Mouse (Mus musculus): ENCODE measurements at regions not wholly inside any gene's neighbourhood (a gene's known extent, or its start where the extent isn't known, plus 50 kb on each side); places are given as distances from the start of the nearest gene placed in this dataset.

DNA sequence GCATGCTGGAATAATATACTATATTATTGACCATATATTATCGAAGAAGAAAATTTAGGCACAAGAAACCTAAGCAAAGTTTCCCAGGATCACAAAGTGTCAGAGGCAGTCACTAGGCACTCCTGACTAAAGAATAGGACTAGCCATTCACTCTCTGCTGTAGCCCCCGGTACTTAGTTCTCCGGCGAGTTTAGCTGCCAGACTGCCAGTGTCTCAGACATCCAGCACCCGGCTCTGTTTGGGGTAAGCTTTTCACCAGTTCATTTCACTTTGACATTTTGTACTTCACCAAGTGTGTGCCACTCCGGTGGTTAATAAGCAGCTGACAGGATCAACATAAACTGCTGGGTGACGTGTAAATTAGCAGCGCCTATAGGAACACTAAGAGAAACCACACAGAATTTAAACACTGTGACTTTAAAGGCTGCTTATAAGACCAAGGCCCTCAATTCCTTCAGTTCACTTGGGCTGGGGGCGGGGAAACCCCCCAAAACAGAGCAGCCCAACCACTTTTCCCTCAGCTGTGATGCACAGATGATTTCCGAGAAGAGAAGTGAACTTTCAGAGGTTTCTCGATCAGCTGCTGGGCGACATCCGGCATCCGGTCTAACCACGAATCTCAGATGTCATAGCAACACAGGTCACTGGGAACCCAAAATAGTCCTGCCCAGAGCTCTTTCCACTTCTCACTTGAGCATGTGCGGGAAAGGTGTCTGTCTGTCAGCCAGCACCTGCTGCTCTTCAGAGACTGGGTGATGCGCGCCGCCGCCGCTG is 234.3 kb downstream of the Gm5426 start:
- no peak for DNase-seq (ENCODE audit: extremely low read depth, low read depth, low spot score)

DNA sequence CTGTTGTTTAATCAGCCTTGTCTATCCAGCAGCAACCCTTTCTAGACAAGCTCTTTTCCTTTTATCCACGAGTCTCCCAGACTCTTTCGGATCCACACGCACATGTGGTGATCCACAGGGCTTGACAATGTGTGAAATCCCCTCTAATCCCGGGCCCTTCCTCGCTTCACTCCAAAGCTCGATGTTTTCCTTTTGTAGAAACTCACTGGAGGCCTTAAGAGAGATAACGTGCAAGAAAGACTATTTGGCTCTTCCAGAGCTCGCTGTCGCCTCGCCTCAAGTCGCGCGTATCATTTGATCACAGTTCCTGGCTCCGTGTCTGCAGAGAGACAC is 234.9 kb downstream of the Gm5426 start:
- no peak for DNase-seq (ENCODE audit: extremely low read depth, low read depth, low spot score)

DNA sequence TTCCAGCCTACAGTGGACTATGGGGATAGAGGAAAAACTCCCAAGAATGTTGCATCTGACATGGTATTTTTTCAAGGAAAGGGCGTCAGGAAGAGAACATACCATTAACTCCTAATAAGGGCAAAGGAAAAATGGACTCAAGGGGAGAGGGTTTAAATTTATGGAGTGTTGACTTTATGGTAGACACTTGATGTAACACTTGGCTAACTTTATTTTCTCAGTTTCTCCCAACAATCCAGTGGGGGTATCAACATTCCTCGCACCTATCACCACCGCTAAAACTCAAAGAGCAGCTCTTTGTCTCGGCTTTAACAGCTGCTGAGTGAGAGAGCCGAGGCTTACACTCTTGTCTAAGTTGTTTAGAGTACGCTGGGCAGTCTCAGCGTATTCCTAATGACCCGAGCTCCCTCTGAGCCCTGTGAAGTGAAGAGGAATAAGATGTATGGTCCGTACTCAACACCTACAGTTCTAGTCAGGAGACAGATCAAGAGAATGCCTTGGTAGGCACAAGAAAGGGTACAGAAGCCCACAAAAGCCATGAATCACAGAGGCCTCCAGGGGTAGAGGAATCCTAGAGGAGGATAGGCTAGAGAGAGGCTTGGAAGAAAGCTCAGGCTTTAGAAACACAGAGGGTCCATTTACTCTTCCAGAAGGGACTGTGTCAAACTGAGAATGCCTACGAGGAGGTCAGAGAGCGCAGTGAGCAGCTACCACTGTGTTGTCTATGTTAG is 236.4 kb downstream of the Gm5426 start:
- no peak for DNase-seq (ENCODE audit: extremely low read depth, low read depth, low spot score)

DNA sequence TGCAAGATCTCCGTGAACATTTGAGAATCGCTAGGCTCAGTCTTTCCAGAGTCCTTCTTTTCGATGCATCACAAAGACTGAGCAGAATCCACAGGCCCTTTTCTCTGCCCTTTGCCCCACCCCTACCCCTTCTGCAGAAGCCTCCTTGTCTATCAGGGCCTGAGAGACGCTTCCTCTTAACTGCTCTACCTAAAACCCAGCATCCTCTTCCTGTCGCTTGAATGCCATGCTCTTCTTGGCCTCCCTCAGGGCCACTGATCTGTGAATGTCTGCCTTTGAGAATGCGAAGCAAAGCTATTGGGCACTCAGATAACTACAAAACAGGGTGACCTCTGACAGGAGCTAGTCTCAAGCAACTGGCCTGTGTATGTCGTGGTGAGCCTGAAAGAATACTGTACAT is 237.1 kb downstream of the Gm5426 start:
- DNase-seq (ENCODE audit: extremely low read depth, low read depth, low spot score): no peak

DNA sequence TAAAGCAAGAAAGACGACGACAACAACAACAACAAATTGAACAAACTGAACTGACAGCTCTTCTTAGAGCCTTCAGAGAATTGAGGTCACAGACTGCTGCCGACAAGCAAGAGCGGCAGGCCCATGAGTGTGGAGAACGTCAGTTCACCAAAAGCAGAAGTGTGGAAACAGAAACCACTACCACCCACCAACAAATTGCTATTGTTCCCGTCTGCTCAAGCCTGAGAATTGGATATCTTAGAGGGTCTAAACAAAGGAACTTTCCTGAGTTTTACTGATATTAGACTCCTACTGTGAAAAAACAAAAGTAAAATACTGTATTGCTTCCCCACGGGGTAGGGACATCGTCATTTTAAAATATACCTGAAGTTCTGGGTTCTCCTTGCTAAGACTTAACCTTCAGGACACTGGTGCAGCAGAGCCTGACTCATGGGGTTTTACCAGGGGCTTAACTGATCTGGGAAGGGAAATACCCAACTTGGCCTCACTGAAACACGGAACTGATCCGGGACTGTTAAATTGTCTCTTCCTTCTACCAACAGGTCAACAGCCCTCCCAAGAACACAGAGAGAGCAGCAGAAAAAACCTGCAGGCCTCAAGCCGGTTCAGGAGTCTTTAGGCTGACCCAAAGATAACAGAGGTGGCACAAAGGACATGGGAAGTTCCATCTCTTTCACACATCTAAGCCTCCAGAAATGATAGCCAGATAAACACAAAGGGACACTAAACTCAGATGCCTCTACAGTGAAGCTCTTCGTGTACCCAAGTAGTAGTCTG is 238.1 kb downstream of the Gm5426 start:
- DNase-seq (ENCODE audit: extremely low read depth, low read depth, low spot score): no peak

DNA sequence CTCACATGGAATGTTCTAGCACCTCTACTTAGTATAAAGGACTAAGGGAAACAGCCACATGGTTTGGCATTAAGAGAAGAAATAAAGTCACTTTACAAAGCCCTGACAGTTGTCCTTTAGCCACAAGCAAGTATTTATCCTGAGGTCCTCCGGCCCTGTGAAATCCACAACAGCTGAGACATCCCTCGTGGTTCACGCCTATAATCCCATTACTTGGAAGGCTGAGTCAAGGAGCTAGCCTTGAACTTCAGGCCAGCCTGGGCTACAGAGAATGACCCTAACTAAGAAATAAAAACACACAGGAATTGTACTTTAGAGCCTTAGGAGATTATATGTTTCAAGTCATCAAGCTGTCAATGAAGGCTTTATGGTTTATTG is 238.7 kb downstream of the Gm5426 start:
- no peak for DNase-seq (ENCODE audit: extremely low read depth, low read depth, low spot score)

DNA sequence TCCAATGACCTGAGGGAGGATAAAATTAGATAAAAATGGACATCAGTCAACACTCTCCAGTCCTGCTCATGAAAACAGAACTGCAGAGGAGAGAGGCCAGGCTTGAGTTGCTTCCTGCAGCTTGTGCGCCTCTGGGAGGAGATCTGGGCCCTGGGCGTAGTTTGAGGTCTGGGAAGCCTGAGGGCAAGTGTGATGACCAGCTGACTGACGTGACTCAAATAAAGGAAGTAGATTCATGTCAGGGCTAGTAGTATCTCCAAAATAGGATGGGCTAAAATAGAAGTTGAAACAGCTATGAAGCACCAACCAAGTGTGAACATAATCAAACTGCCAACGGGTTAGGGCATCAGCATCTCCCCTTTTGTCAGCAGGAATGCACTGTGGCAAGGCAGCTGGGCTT is 239.3 kb upstream of the Btg1 start:
- no peak for DNase-seq (ENCODE audit: extremely low read depth, low read depth, low spot score)

DNA sequence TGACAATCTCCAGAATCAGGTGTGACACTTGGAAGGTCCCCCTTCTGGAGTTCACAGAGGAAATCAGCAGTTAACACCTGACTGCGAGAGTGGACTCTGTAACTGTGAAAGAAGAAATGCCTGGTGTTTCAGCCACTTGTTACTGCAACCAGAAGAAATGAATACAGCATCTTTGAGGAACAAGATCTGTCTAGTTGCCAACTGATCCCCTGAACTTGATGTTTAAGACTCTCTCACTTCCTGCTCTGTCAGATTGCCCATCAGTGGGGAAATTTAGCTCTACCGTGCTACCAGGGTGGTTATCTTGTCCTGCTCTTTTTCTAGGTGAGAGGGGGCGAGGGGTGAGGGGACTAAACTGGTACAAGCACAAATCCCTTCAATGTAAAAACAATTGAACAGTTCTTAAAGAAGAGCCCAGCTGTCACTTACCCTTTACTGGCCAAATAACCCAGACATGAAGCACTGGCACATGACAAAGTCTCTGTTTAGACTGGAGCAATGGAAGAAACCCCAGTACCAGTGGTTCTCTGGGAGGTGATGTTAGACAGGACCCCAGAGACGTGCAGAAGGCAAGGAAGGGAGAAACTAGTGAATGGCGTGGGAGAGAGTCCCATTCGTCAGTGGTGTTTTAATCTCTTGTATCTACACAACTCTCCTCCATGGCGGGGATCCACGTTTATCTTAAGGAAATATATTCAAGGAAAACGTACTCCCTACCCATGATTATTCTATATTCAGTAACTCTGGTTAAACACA is 237.6 kb upstream of the Btg1 start:
- DNase-seq (ENCODE audit: extremely low read depth, low read depth, low spot score): no peak

DNA sequence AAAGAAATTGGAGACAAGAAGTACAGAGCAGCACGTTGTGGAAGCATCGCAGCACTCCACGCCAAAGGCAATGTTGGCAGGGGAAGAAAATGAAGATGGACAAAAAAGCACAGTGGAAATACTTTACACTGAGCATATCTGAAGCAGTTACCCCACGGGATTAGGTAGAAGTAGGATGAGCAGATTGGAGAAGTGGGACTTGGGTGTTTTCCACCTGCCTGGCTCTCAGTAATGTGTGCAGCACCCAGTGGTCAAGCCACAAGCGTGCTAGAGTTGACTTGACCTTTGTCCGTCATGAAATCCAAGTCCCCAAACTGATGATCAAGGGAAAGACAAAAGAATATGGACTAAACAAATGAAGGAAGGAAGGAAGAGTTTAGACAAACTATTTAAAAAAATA is 235.1 kb upstream of the Btg1 start:
- DNase-seq (ENCODE audit: extremely low read depth, low read depth, low spot score): no peak

DNA sequence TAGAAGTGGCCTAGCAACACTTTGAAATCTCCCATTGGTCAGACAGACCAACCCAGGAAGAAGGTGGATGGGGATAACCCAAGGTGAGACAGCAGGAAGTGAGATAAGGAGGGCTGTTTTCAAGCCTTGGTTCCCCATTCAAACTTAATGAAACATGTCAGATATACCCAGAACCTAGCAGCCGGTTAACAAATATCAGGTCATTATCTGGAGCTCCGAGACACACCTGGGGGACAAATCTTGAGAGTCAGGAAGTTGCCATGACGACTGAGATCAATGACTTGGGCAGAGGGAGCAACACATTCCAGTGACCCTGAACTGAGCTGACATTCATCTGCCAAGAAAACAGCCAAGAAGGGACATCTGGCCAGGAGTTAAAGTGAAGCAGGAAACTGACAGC is 225.1 kb upstream of the Btg1 start:
- DNase-seq (ENCODE audit: extremely low read depth, low read depth, low spot score): no peak

DNA sequence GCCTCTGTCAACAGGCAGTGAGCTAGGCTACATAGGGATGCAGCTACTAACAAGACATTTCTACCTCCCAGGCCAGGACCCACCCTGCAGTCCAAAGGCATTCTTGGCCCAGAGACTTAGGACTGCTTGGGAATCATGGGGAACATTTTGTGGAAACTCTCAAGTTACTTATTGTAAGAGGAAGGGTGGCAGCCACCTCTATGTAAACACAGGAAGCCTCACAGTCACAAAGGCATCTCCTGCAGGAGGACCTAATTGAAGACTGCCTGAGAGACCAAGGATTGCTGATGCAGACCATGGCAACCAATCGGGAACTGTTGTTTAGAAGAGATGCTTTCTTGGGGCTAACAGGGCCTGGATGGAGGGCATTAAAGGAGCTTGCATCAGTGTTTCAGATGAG is 224.0 kb upstream of the Btg1 start:
- DNase-seq (ENCODE audit: extremely low read depth, low read depth, low spot score): no peak

DNA sequence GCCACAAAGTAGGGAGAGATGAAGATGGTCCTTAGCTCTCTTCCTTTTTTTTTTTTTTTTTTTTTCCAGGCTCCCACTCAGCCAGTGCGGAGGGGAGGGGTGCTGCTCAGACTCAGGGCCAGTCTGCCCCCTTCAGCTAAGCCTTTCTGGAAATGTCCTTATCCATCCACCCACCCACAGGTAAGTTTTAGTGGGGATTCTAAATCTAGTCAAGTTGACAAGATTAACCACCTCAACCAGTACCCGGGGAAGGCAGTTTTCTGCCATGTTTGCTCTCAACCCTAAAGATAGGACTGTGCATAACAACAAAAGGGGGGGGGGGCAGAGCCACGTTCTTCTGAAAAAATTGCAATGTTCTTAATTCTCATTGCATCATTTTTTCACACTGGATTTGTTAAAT is 222.6 kb upstream of the Btg1 start:
- DNase-seq (ENCODE audit: extremely low read depth, low read depth, low spot score): no peak

DNA sequence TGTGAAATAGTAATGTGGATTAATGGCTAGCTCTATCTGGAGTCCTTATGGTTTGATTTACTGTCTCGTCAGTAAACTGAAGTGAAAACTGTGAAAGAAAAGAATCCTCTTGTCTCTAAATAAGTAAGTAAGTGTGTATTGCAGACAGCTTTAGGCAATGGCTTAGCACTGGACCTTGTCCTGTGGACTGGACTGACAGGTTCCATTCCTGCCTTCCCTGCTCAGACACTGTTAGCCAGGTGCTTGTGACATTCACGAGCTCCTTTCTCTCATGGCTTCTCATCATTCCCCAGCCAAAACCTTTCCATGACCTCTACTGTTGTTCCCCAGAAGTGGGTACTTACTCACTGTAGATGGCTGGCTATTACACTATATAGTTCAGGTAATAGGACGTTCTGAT is 221.8 kb upstream of the Btg1 start:
- peak; percentile 16 for DNase-seq (ENCODE audit: extremely low read depth, low read depth, low spot score)

DNA sequence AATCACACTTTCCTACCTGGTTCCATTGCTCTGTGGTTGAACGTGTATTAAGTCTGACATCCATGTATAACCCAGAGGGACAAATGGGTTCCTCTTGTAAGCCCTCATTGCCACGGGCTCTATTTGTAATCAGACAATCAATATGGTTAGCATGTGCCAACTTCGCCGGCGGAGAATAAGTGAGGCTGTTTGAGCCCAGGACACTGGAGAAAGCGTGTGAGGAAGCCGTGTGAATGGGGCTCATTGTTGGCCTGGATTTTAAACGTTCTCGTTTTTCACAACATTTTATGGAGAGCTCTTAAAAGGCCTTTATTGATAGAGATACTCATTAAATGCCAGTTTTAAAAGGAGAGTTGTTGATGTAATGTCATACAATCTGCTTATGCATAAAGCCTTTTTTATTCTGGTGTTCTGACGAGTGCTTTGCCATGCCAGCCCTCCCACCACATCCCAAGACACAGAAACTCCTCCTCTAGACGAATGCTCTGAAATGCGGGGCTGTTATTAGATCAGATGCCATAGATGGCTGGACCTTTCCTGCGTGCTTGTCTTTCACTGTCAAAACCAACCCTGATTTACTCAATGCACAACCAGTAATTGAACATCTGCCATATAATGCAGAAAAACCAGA is 218.8 kb upstream of the Btg1 start:
- DNase-seq (ENCODE audit: extremely low read depth, low read depth, low spot score): no peak

DNA sequence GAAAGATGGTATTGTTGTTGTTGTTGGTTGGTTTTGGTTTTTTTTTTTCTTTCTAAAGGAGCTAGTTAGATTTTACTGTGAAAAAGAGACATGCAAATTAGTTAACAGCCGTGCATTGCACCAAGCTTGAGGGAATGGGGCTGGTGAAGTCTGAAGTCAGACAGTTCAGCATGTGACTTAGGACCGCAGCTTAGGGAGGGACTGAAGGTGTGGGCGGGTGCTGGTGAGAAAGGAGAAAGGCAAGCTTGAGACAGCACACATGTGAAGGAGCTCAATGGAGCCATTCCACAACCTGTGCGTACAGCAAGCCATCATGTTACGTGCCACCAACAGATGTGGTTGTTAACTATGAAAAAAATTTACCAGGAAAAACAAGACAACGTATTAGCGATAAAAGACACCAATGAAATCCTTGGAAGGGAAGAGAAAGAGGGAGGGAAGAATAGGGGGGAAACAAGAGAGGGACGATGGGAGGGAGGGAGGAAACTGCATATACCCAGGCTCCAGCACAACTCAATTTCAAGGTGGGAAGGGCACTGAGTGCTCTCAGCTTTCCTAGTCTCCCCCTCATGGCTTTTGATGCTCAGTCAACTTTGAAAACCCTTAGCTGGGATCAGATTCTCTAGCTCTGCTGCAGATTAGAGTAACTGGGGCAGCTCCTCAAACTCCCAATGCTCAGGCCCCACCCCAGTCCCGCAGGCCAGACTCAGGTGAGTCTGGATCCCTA is 218.1 kb upstream of the Btg1 start:
- DNase-seq (ENCODE audit: extremely low read depth, low read depth, low spot score): no peak

DNA sequence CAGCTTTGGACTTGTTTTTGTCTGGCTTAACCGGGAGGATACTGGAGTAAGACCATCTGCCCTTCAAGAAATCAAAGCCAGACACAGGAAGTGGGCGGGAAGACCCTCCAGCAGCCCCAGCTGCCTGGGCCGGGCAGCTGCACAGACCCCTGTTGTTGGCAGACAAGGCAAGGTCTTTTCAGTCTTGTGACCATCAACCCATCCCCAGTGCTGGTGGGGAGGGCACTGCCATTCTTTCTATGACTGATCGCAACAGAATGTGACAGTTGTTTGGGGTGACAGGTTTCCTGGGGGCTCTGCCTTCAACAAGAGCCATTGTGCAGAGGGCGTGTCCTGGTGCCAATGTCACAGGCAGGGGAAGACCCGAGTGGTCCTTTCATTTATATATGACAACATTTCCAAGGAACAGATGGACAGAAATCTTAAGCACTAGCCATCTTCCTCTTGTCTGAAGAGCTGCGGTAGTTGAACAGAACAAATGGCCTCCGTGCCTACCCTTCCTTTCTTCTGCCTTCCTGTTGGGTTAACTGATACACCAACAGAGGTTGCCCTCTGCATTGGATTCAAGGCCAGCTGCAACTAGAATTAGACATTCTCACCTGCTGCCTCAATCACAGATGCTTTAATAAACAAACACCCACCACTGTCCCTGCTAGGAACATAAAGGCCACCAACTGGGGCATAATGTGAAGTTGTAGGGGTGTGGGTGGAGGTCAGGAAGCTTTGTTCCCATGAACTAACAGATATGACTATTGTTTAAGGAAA is 217.0 kb upstream of the Btg1 start:
- DNase-seq (ENCODE audit: extremely low read depth, low read depth, low spot score): no peak

DNA sequence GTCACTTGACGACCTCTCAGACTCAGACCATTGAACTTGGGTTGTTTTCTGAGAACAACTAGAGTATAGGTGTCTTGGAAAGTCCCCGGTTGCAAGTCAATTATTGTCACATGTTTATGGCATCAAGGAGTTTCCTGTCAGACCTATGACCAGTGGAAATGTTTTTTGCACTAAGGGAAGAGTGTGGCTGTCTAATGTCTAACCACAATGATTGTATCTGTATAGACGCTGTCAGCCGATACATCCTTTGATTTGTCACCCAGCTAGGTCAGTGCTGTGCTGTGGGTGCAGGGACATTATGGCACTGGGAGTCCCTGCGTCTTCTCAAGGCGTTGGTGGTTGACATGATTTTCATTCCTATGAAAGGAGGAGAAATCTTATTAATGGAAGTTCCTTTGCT is 216.0 kb upstream of the Btg1 start:
- no peak for DNase-seq (ENCODE audit: extremely low read depth, low read depth, low spot score)

DNA sequence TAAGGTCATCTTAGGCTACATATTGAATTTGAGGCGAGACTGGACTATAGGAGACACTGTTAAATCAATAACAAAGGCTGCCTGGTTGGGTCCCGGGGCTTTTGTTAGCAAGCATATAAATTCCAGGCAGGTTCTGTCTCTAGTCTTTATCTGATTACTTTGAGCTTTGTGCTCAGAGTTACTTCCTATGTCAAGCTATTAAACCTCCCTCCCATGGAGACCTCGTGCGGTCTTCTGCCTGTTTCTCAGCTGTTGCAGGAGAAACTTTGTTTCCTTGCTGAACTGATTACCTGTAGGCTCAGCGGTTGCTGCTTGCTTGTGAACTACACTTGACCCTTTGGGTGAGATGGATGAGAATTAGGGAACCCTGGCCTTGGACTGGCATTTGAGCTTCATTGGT is 210.5 kb upstream of the Btg1 start:
- no peak for DNase-seq (ENCODE audit: extremely low read depth, low read depth, low spot score)

DNA sequence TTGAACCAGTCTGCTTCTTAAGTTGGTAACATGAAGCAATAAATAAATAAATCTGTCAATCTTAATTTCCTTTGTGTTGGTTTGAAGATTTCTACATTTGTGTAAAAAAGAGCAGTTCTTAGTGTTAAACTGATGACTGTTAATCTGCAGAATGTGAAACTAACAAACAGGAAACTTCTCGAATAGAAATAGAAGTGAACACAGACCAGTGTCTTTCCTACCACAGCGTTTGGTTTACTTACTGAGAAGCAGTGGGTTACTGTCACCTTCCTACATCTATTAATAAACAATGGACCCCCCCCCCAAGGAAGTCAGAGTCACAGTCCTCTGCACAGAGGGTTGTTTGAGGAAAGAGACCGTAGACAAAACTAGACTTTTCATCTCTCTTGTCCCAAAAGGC is 209.0 kb upstream of the Btg1 start:
- DNase-seq (ENCODE audit: extremely low read depth, low read depth, low spot score): no peak

DNA sequence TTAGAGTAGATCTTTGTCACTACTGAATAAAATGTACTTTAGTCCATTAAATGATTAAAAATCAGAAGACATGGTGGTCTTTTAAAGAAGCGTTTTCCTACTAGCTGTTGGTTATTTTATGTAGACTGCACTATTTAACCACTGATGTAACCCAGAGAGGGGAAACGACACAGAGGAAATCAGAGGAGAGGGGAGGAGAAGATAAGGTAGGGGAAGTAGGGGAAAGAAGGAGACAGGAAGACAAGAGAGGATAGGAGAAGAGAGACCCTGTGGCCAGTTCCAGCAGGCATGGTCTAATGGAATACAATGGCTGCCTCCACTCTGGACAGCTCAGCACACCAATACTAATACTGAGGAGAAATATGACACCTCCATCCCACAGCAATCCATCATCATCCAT is 208.6 kb upstream of the Btg1 start:
- DNase-seq (ENCODE audit: extremely low read depth, low read depth, low spot score): no peak

All from fat pad, adult 2 months (tissue).